Mouse (Mus musculus): Measurements from ENCODE around the gene Pde4b. TPM values are rescaled to one million over a fixed set of nuclear protein-coding genes. Genes with fewer than 3 reads are reported as not detected.

Gene Pde4b
- polyA plus RNA-seq, 1 experiment = 2.7 TPM

DNA sequence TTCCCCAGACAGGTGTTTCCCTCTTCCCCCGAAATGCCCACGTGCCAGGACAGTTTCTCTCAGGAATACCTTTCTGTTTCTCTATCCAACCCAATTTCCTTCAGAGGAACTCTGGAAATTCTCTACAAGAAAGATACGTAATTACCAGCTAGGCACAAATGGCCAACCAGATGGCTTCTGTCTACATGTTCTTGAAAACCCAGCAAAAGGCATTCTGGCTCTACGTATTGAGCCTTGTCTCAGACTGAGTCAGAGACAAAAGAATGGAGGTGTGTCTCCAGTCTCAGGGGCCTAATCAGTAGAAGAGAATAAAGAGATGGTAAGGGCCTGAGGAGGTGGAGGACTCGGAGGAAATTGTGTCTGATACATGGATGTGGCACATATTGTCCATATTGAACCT is 356.2 kb downstream of the Pde4b start:
- no peaks in the 10 kb centered on the region for H3K79me3 ChIP-seq (ENCODE audit: low read depth)
- H3K4me3 ChIP-seq (ENCODE audit: insufficient read depth, poor library complexity, severe bottlenecking) = no peak overlapping the region
- H3K36me3 ChIP-seq (ENCODE audit: control insufficient read depth, insufficient read depth) = no peaks in the 10 kb centered on the region
- H3K27me3 ChIP-seq (ENCODE audit: control insufficient read depth, insufficient read depth, insufficient read length) = no peaks in the 10 kb centered on the region
- H3K79me2 ChIP-seq (ENCODE audit: control insufficient read depth, insufficient read depth) = no peaks in the 10 kb centered on the region
- H3ac ChIP-seq (ENCODE audit: control insufficient read depth, insufficient read length, low read depth) = no peak overlapping the region
- no peak for TF ChIP-seq CTCF (IDR thresholded peaks at IDR 0.05; ENCODE audit: control insufficient read depth, insufficient read depth, insufficient read length)
- no peak for TF ChIP-seq USF1 (IDR thresholded peaks at IDR 0.05; ENCODE audit: low read depth)
- no peak for TF ChIP-seq CEBPB (IDR thresholded peaks at IDR 0.05; ENCODE audit: low read depth)
- TF ChIP-seq MYOD1 (IDR thresholded peaks at IDR 0.05; ENCODE audit: control insufficient read depth, insufficient read length, low read depth) = no peak
- TF ChIP-seq MYOG (IDR thresholded peaks at IDR 0.05; ENCODE audit: control insufficient read depth, extremely low read depth, insufficient read length) = no peak
- TF ChIP-seq MAX (IDR thresholded peaks at IDR 0.05) = no peak
- no peak for TF ChIP-seq FOSL1 (IDR thresholded peaks at IDR 0.05; ENCODE audit: insufficient read depth, low read length, poor library complexity, severe bottlenecking)

DNA sequence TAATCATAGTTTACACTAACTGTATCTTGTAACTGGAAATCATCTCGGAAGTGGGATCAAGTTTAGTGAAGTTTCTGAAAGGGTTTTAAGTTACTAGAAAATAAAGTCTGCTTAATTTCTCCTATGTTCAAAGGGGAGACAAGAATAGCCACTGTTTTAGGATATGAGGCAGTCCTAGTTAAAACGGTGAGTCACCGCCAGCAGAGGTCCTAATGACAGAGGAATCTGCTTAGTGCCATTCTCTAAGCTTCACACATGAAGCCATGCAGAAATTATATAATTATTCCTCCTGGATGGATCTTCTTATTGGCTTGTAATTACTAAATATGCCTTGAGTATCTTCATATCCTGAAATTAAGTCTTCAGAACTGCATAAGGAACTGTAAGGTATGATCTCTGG is 357.2 kb downstream of the Pde4b start:
- no peaks in the 10 kb centered on the region for H3K27me3 ChIP-seq (ENCODE audit: control insufficient read depth, insufficient read depth, insufficient read length)
- no peaks in the 10 kb centered on the region for H3K36me3 ChIP-seq (ENCODE audit: control insufficient read depth, insufficient read depth)
- H3ac ChIP-seq (ENCODE audit: control insufficient read depth, insufficient read length, low read depth) = no peak overlapping the region
- TF ChIP-seq FOSL1 (IDR thresholded peaks at IDR 0.05; ENCODE audit: insufficient read depth, low read length, poor library complexity, severe bottlenecking) (no peak), MYOD1 (IDR thresholded peaks at IDR 0.05; ENCODE audit: control insufficient read depth, insufficient read length, low read depth) (no peak), MAX (IDR thresholded peaks at IDR 0.05) (no peak), CEBPB (IDR thresholded peaks at IDR 0.05; ENCODE audit: low read depth) (no peak), USF1 (IDR thresholded peaks at IDR 0.05; ENCODE audit: low read depth) (no peak), CTCF (IDR thresholded peaks at IDR 0.05; ENCODE audit: control insufficient read depth, insufficient read depth, insufficient read length) (no peak), MYOG (IDR thresholded peaks at IDR 0.05; ENCODE audit: control insufficient read depth, extremely low read depth, insufficient read length) (no peak)
- no peaks in the 10 kb centered on the region for H3K79me3 ChIP-seq (ENCODE audit: low read depth)
- H3K79me2 ChIP-seq (ENCODE audit: control insufficient read depth, insufficient read depth) = no peaks in the 10 kb centered on the region
- H3K4me3 ChIP-seq (ENCODE audit: insufficient read depth, poor library complexity, severe bottlenecking) = no peak overlapping the region

DNA sequence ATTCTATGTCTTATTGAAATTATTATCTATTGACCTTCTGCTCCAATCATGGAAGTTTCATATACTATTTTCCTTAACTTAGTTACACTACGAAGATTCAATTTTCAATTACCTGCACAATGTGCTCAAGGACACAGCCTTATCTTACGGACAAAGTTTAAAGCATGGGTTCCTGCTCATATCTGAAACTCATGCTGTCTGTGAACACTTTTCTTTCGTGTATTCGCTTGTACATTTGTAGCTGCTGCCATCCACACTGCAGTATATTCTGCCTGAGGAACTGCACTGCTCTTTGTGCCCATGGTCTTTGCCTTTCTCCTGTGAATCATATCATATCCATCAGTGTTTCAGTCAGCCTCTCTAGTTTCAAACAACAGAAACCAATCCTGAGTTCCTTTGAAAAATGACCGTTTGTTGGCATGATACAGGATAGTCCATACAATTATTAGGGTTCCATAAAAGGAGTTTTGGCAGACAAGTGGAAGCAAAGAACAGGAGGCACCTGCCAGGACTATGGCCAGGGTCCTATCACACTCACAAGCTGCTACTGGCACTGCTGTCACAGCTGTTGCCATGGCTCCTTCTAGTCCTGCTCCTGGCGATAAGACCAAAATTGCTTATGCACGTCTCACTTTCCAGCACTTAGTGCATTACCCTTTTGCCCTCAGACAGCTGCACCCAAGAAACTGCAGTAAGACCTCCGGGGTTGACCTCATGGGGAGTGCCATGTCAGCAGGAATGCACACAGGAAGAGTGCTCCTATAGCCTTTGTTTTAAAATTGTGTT is 359.0 kb downstream of the Pde4b start:
- no peak overlapping the region for H3ac ChIP-seq (ENCODE audit: control insufficient read depth, insufficient read length, low read depth)
- no peaks in the 10 kb centered on the region for H3K27me3 ChIP-seq (ENCODE audit: control insufficient read depth, insufficient read depth, insufficient read length)
- TF ChIP-seq USF1 (IDR thresholded peaks at IDR 0.05; ENCODE audit: low read depth) = no peak
- TF ChIP-seq MYOD1 (IDR thresholded peaks at IDR 0.05; ENCODE audit: control insufficient read depth, insufficient read length, low read depth) = peak; percentile 73
- no peaks in the 10 kb centered on the region for H3K79me3 ChIP-seq (ENCODE audit: low read depth)
- no peak overlapping the region for H3K4me3 ChIP-seq (ENCODE audit: insufficient read depth, poor library complexity, severe bottlenecking)
- no peaks in the 10 kb centered on the region for H3K79me2 ChIP-seq (ENCODE audit: control insufficient read depth, insufficient read depth)
- no peaks in the 10 kb centered on the region for H3K36me3 ChIP-seq (ENCODE audit: control insufficient read depth, insufficient read depth)

DNA sequence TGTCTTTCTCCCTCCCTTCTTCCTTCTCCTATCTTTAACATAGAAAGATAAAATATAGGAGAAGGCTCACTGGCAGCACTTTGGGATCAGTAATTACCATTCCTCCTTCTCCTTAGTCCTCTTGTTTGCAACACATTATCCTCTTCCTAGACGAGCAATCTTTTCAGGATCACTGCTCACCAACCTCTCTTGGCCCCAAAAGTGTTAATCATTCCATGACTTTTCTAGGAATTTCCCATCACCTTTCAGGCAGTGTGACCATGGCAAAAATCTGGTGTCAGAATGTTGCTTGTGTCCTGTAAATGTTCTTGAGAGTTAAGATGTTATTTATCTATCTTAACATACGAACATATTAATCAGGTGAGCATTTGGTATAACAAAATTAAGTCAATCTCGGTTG is 369.1 kb downstream of the Pde4b start:
- Histone ChIP-seq H3K36me3 (ENCODE audit: control insufficient read depth, insufficient read depth) (no peaks in the 10 kb centered on the region), H3ac (ENCODE audit: control insufficient read depth, insufficient read length, low read depth) (no peak overlapping the region), H3K27me3 (ENCODE audit: control insufficient read depth, insufficient read depth, insufficient read length) (no peaks in the 10 kb centered on the region), H3K79me2 (ENCODE audit: control insufficient read depth, insufficient read depth) (no peaks in the 10 kb centered on the region), H3K79me3 (ENCODE audit: low read depth) (no peaks in the 10 kb centered on the region), H3K4me3 (ENCODE audit: insufficient read depth, poor library complexity, severe bottlenecking) (no peak overlapping the region)
- no peak for TF ChIP-seq CEBPB (IDR thresholded peaks at IDR 0.05; ENCODE audit: low read depth)
- no peak for TF ChIP-seq FOSL1 (IDR thresholded peaks at IDR 0.05; ENCODE audit: insufficient read depth, low read length, poor library complexity, severe bottlenecking)
- no peak for TF ChIP-seq MYOD1 (IDR thresholded peaks at IDR 0.05; ENCODE audit: control insufficient read depth, insufficient read length, low read depth)
- TF ChIP-seq MAX (IDR thresholded peaks at IDR 0.05) = no peak
- TF ChIP-seq CTCF (IDR thresholded peaks at IDR 0.05; ENCODE audit: control insufficient read depth, insufficient read depth, insufficient read length) = no peak
- TF ChIP-seq MYOG (IDR thresholded peaks at IDR 0.05; ENCODE audit: control insufficient read depth, extremely low read depth, insufficient read length) = no peak
- no peak for TF ChIP-seq USF1 (IDR thresholded peaks at IDR 0.05; ENCODE audit: low read depth)

GRCm38 (mm10) chr4:102459216-102459999 is 372.1 kb downstream of the Pde4b start:
- Histone ChIP-seq H3K36me3 (ENCODE audit: control insufficient read depth, insufficient read depth) (no peaks in the 10 kb centered on the region), H3K27me3 (ENCODE audit: control insufficient read depth, insufficient read depth, insufficient read length) (no peaks in the 10 kb centered on the region), H3K79me3 (ENCODE audit: low read depth) (no peaks in the 10 kb centered on the region), H3K79me2 (ENCODE audit: control insufficient read depth, insufficient read depth) (no peaks in the 10 kb centered on the region), H3K4me3 (ENCODE audit: insufficient read depth, poor library complexity, severe bottlenecking) (no peak overlapping the region), H3ac (ENCODE audit: control insufficient read depth, insufficient read length, low read depth) (no peak overlapping the region)
- TF ChIP-seq MAX (IDR thresholded peaks at IDR 0.05) = no peak
- TF ChIP-seq USF1 (IDR thresholded peaks at IDR 0.05; ENCODE audit: low read depth) = no peak
- TF ChIP-seq CTCF (IDR thresholded peaks at IDR 0.05; ENCODE audit: control insufficient read depth, insufficient read depth, insufficient read length) = no peak
- no peak for TF ChIP-seq FOSL1 (IDR thresholded peaks at IDR 0.05; ENCODE audit: insufficient read depth, low read length, poor library complexity, severe bottlenecking)
- TF ChIP-seq CEBPB (IDR thresholded peaks at IDR 0.05; ENCODE audit: low read depth) = no peak
- TF ChIP-seq MYOD1 (IDR thresholded peaks at IDR 0.05; ENCODE audit: control insufficient read depth, insufficient read length, low read depth) = no peak
- TF ChIP-seq MYOG (IDR thresholded peaks at IDR 0.05; ENCODE audit: control insufficient read depth, extremely low read depth, insufficient read length) = no peak

Data from C2C12 (cell line).